Mouse (Mus musculus) liver, embryonic 14.5 days (tissue): ENCODE measurements around the gene Ccne1. TPM values are rescaled to one million over a fixed set of nuclear protein-coding genes. Genes with fewer than 3 reads are reported as not detected.
A peak's percentile ranks its signal among the peaks of the same experiment; 100 is the strongest.

Source experiments
- ATAC-seq: fragments of 200-750 bp; cut with Nextera tagmentation; 2 replicates; pipeline ENCODE4 v1.8.0; 2017; ENCODE audit warnings: moderate number of reproducible peaks, mild to moderate bottlenecking, moderate library complexity; ENCODE audit not compliant: insufficient read depth
- DNase-seq, 3 experiments: peaks; one replicate each; pipeline ENCODE4 v3.0.0-alpha.2; 2012 to 2013; ENCODE audit warnings: low read depth in 3 of 3, low spot score in 3 of 3
- H3K27ac ChIP-seq: fragments of 300-500 bp; sonication (generic); 2 replicates; pipeline ENCODE4 v1.5.1; 2014; ENCODE audit warnings: moderate library complexity, mild to moderate bottlenecking, control low read depth, inconsistent platforms
- H3K27me3 ChIP-seq: fragments of 300-500 bp; sonication (generic); 2 replicates; pipeline ENCODE4 v1.6.1; 2014; ENCODE audit warnings: mild to moderate bottlenecking, low read length, moderate library complexity; ENCODE audit not compliant: control insufficient read depth, insufficient read depth
- H3K36me3 ChIP-seq: fragments of 300-500 bp; sonication (generic); replicated peaks from 2 replicates; pipeline ENCODE4 v1.6.1; 2014; ENCODE audit warnings: low read depth; ENCODE audit not compliant: control insufficient read depth, insufficient read depth
- H3K4me1 ChIP-seq, 2 experiments: fragments of 200-500 bp in 1 of 2; fragments of 300-500 bp in 1 of 2; sonication (generic) in 1 of 2; replicated peaks; 2 replicates each; pipeline ENCODE4 v1.6.1; 2012 to 2014; ENCODE audit warnings: antibody characterized with exemption in 1 of 2, inconsistent platforms in 1 of 2, low read length in 1 of 2; ENCODE audit not compliant: control insufficient read depth in 2 of 2, insufficient read depth in 2 of 2
- H3K4me2 ChIP-seq: fragments of 300-500 bp; sonication (generic); 2 replicates; pipeline ENCODE4 v1.6.1; 2014; ENCODE audit warnings: low read depth, mild to moderate bottlenecking, control low read depth, moderate library complexity
- H3K4me3 ChIP-seq, 2 experiments: fragments of 200-500 bp in 1 of 2; fragments of 300-500 bp in 1 of 2; sonication (generic) in 1 of 2; 2 replicates each; pipeline ENCODE4 v1.5.1; 2012 to 2014; ENCODE audit warnings: low read depth in 2 of 2, low read length in 2 of 2, mild to moderate bottlenecking in 2 of 2, control low read depth in 1 of 2, inconsistent platforms in 1 of 2, moderate library complexity in 1 of 2; ENCODE audit not compliant: insufficient read depth in 1 of 2
- H3K9ac ChIP-seq: fragments of 300-500 bp; sonication (generic); replicated peaks from 2 replicates; pipeline ENCODE4 v1.6.1; 2014; ENCODE audit warnings: mild to moderate bottlenecking, control low read depth, moderate library complexity
- H3K9me3 ChIP-seq: fragments of 300-500 bp; sonication (generic); 2 replicates; pipeline ENCODE4 v1.6.1; 2016; ENCODE audit warnings: low read length, mixed read lengths; ENCODE audit not compliant: control insufficient read depth
- CTCF ChIP-seq: IDR thresholded peaks from 2 replicates; pipeline ENCODE4 v1.5.1; 2016; ENCODE audit warnings: antibody characterized with exemption, low read depth, control low read depth
- EP300 ChIP-seq: IDR thresholded peaks from 2 replicates; pipeline ENCODE4 v1.6.1; 2016; ENCODE audit warnings: antibody characterized with exemption, low read depth
- WGBS: fragments of 180-500 bp; shearing (Covaris S2); extraction: QIAGEN DNeasy Blood & Tissue Kit; methylation state at CpG from one replicate; pipeline ENCODE4 v1.1.7; 2014; ENCODE audit not compliant: insufficient replicate concordance; 5-methylcytosine and 5-hydroxymethylcytosine counted together
- polyA plus RNA-seq, 2 experiments: library from polyadenylated mRNA; depleted of rRNA in 1 of 2; stranded (reverse) in 1 of 2; unstranded in 1 of 2; fragments of >200 nt; fragmentation: Nextera tagmentation in 1 of 2; extraction: Ambion mirVana in 1 of 2; gene quantifications; 2 replicates each; pipeline versions ENCODE4 v1.2.1 to v1.2.3; 2012 to 2014

Ccne1 gene
- polyA plus RNA-seq, 2 experiments: 71.1 to 87.8 TPM

DNA sequence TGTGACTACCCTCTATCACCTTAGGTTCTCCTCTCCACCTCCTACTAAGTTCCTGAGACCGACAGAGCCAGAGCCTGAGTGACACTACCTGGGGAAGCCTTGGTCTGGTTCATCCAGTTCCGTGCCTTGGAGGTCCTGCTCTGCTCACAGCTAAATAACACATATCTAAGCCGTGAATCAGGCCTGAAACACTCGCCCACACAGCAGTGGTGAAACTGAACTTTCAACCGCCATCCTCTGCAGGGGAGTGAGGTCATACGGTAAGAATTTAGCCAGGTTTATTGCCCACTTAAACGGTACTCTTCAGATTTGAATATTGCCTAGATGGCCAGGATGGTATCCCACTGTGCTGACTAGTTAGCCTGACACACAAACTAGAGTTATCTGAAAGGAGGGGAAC is 30.1 kb downstream of the Ccne1 start:
- Histone ChIP-seq H3K9ac (no peak overlapping the region), H3K9me3 (no peaks in the 10 kb centered on the region), H3K27me3 (peaks cover 5% of the 10 kb centered on the region), H3K4me1 (no peaks in the 10 kb centered on the region), H3K36me3 (no peaks in the 10 kb centered on the region), H3K4me2 (no peak overlapping the region), H3K4me3 (no peak overlapping the region), H3K27ac (no peak overlapping the region)
- 42% methylated on average over 7 of the region's 7 CpGs for WGBS
- DNase-seq: no peak
- ATAC-seq: no peak
- no peak for TF ChIP-seq EP300
- no peak for TF ChIP-seq CTCF

DNA sequence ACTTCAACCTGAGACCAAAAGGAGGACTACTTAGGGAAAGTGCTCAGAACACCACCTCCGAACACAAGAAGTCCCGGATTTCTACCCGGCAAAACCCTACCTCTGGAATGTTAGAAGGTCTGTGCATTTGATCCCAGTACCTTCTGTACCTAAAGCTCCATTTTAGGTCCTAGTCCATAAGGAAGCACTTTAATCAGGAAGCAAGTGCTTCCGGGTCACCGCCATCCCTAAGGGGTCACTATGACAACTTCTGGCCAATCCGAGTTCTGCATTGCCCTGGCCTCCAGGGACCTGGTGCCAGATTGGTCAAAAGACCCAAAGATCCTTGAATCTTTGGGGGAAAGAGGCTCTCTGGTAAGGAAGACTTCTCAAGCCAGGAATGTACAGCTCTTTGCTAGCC is 31.8 kb downstream of the Ccne1 start:
- no peak for DNase-seq
- no peak for ATAC-seq
- 65% methylated on average over 6 of the region's 6 CpGs for WGBS
- no peak overlapping the region for H3K4me2 ChIP-seq
- TF ChIP-seq CTCF: no peak
- no peak for TF ChIP-seq EP300
- no peaks in the 10 kb centered on the region for H3K36me3 ChIP-seq
- H3K4me1 ChIP-seq: no peaks in the 10 kb centered on the region
- H3K4me3 ChIP-seq: no peak overlapping the region
- H3K9me3 ChIP-seq: no peaks in the 10 kb centered on the region
- no peak overlapping the region for H3K27ac ChIP-seq
- no peak overlapping the region for H3K9ac ChIP-seq
- peaks cover 5% of the 10 kb centered on the region for H3K27me3 ChIP-seq

DNA sequence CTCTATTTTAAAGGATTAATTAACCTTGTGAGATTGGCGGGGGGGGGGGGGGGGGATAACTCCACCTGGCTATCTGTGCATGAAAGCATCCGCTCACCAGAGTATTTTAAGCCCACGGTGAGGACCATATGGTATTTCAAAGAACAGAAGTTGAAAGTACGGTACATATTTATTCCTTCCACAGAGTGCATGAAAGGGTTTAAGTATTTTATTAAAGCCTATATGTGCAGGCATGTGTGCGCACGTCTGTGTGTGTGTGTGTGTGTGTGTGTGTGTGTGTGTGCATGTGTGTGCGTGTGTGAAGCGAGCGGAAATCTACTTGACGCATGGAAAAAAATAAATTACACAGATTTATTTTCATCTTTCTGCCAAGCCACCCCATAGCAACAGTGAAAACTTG is 32.4 kb downstream of the Ccne1 start:
- no peak for DNase-seq
- TF ChIP-seq CTCF (no peak), EP300 (no peak)
- Histone ChIP-seq H3K27me3 (peaks cover 5% of the 10 kb centered on the region), H3K36me3 (no peaks in the 10 kb centered on the region), H3K9ac (no peak overlapping the region), H3K27ac (no peak overlapping the region), H3K4me3 (no peak overlapping the region), H3K9me3 (no peaks in the 10 kb centered on the region), H3K4me1 (no peaks in the 10 kb centered on the region), H3K4me2 (no peak overlapping the region)
- no peak for ATAC-seq
- 53% methylated on average over 10 of the region's 10 CpGs for WGBS

DNA sequence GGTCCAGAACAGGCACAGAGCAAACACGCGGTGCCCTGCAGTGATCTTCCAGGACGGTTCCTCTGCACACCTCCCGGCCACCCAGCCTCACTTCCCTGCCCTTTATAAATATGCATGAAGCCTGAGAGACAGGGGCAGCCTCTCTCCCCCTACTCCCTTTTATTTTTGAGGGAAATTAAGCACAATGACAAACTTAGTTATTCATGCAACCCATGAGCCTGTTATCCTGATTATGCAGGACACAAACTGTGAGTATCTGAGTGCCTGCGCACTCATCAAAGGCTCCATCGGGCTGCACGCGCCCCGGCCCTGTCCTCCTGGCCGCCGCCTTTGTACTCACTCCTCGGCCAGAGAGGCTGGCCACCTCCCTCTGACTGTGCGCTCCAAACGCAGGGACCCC is 32.8 kb downstream of the Ccne1 start:
- WGBS: 19% methylated on average over 14 of the region's 14 CpGs
- Histone ChIP-seq H3K9ac (no peak overlapping the region), H3K4me2 (no peak overlapping the region), H3K9me3 (no peaks in the 10 kb centered on the region), H3K4me3 (no peak overlapping the region), H3K36me3 (no peaks in the 10 kb centered on the region), H3K4me1 (no peaks in the 10 kb centered on the region), H3K27me3 (peaks cover 5% of the 10 kb centered on the region), H3K27ac (no peak overlapping the region)
- TF ChIP-seq EP300 (no peak), CTCF (no peak)
- no peak for ATAC-seq
- no peak for DNase-seq

DNA sequence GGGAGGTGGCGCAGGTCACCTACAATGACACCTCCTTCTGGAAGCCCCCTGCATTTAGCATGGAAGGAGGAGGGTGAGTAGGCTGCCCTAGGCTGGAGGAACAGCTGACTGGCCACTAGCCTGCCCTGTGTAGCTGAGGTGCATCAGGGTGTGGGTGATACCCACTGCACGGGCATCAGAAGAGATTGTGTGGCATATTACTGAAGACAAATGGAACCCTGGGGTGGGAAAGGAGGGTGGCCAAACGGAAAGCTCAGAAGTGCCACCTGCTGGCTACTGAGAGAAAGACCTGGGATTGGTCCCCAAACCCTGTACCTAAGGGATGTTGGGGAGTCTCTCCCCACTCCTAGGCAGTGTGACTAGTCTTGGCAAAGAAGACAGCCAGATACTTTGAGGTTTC is 33.6 kb downstream of the Ccne1 start:
- TF ChIP-seq EP300: no peak
- peak; percentile 71 for TF ChIP-seq CTCF
- ATAC-seq (no peak), DNase-seq (no peak)
- WGBS: 18% methylated on average over 3 of the region's 3 CpGs
- H3K36me3 ChIP-seq: no peaks in the 10 kb centered on the region
- H3K9ac ChIP-seq: no peak overlapping the region
- H3K9me3 ChIP-seq: no peaks in the 10 kb centered on the region
- H3K4me2 ChIP-seq: no peak overlapping the region
- no peak overlapping the region for H3K27ac ChIP-seq
- no peaks in the 10 kb centered on the region for H3K4me1 ChIP-seq
- H3K4me3 ChIP-seq: no peak overlapping the region
- H3K27me3 ChIP-seq: peaks cover 5% of the 10 kb centered on the region
